Mouse (Mus musculus): ENCODE measurements at regions not wholly inside any gene's neighbourhood (a gene's known extent, or its start where the extent isn't known, plus 50 kb on each side); places are given as distances from the start of the nearest gene placed in this dataset.

DNA sequence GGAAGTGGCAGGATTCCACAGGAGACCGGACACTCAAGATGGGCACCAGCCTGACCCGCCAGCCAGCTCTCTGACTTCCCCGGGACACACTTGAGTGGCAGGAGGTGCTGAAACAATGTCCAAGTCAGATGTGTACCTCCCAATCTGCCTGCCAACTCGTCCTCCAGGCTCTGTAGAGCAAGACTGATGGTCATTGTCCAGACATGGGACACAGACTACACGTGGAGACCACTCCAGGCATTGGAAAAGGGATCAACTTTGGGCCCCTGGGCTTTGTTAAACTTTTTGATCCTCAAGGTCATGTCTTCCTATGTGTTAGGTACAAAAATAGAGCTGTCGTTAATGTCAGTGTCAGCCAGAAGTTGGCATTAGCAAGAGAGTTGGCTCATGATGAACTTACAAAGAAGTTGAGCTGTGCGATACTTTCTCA, 214.6 kb downstream of the 3100002H09Rik start:
- Histone ChIP-seq H3K4me1 (ENCODE audit: control insufficient read depth, insufficient read depth, low read length) (no peaks in the 10 kb centered on the region), H3K27me3 (ENCODE audit: control insufficient read depth, insufficient read depth, low read length) (0 out of 2 replicates have a peak, but pooled peaks cover 2% of the 10 kb centered on the region)
- 91% methylated on average over 7 of the region's 7 CpGs for WGBS

GRCm38 (mm10) chr4:124395069-124395965, 215.3 kb downstream of the 3100002H09Rik start:
- Histone ChIP-seq H3K4me1 (ENCODE audit: control insufficient read depth, insufficient read depth, low read length) (no peaks in the 10 kb centered on the region), H3K9ac (ENCODE audit: low read length) (no peak overlapping the region), H3K36me3 (ENCODE audit: control insufficient read depth, insufficient read depth, low read length) (no peaks in the 10 kb centered on the region), H3K4me3 (ENCODE audit: low read depth, low read length) (no peak overlapping the region), H3K4me2 (ENCODE audit: low read depth) (no peak overlapping the region), H3K9me3 (ENCODE audit: control insufficient read depth, low read length) (no peaks in the 10 kb centered on the region), H3K27me3 (ENCODE audit: control insufficient read depth, insufficient read depth, low read length) (0 out of 2 replicates have a peak, but pooled peaks cover 2% of the 10 kb centered on the region), H3K27ac (ENCODE audit: low read depth, low read length) (no peak overlapping the region)
- no peak for ATAC-seq (ENCODE audit: insufficient read depth, low FRiP score, low TSS enrichment)
- no peak for DNase-seq (ENCODE audit: low spot score)
- WGBS, result 73% methylated on average over 14 of the region's 14 CpGs

More for the DNA sequence above, 214.6 kb downstream of the 3100002H09Rik start:
- no peak overlapping the region for H3K9ac ChIP-seq (ENCODE audit: low read length)
- DNase-seq (ENCODE audit: low spot score) (no peak), ATAC-seq (ENCODE audit: insufficient read depth, low FRiP score, low TSS enrichment) (no peak)
- H3K36me3 ChIP-seq (ENCODE audit: control insufficient read depth, insufficient read depth, low read length), result no peaks in the 10 kb centered on the region
- H3K4me2 ChIP-seq (ENCODE audit: low read depth), result no peak overlapping the region
- H3K9me3 ChIP-seq (ENCODE audit: control insufficient read depth, low read length), result no peaks in the 10 kb centered on the region
- H3K27ac ChIP-seq (ENCODE audit: low read depth, low read length), result no peak overlapping the region
- no peak overlapping the region for H3K4me3 ChIP-seq (ENCODE audit: low read depth, low read length)

GRCm38 (mm10) chr4:124393595-124393994, 217.0 kb downstream of the 3100002H09Rik start:
- WGBS, result 72% methylated on average over 10 of the region's 10 CpGs
- no peaks in the 10 kb centered on the region for H3K36me3 ChIP-seq (ENCODE audit: control insufficient read depth, insufficient read depth, low read length)

DNA sequence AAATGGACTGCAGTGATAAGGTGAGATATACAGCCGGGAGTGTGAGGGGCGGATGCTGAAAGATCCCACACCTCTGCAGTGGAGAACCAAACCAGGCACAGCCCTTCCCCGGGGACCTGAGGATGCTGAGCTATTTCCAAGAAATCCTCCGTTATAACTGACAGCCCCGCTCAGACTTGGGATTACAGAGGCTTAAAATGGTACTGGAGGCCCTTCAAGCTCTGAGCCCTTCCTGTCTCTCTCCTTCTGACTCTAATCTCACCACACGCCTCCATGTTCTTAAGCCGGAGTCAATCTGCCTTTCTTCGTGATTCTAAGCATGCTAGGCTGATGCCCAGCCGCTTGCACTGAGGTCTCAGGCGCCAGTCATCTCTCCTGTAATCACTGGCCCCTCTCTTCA, 221.5 kb downstream of the 3100002H09Rik start:
- 0 out of 2 replicates have a peak, but pooled peaks cover 2% of the 10 kb centered on the region for H3K27me3 ChIP-seq (ENCODE audit: control insufficient read depth, insufficient read depth, low read length)
- no peak overlapping the region for H3K9ac ChIP-seq (ENCODE audit: low read length)
- no peak overlapping the region for H3K4me3 ChIP-seq (ENCODE audit: low read depth, low read length)
- ATAC-seq (ENCODE audit: insufficient read depth, low FRiP score, low TSS enrichment) (no peak), DNase-seq (ENCODE audit: low spot score) (no peak)
- no peaks in the 10 kb centered on the region for H3K9me3 ChIP-seq (ENCODE audit: control insufficient read depth, low read length)
- no peak overlapping the region for H3K4me2 ChIP-seq (ENCODE audit: low read depth)
- H3K27ac ChIP-seq (ENCODE audit: low read depth, low read length), result no peak overlapping the region
- H3K4me1 ChIP-seq (ENCODE audit: control insufficient read depth, insufficient read depth, low read length), result no peaks in the 10 kb centered on the region; the same call in none of the 2 replicates
- H3K36me3 ChIP-seq (ENCODE audit: control insufficient read depth, insufficient read depth, low read length), result no peaks in the 10 kb centered on the region
- WGBS, result 87% methylated on average over 10 of the region's 10 CpGs

More at GRCm38 (mm10) chr4:124393595-124393994, 217.0 kb downstream of the 3100002H09Rik start:
- Histone ChIP-seq H3K4me3 (ENCODE audit: low read depth, low read length) (no peak overlapping the region), H3K4me2 (ENCODE audit: low read depth) (no peak overlapping the region), H3K27me3 (ENCODE audit: control insufficient read depth, insufficient read depth, low read length) (0 out of 2 replicates have a peak, but pooled peaks cover 2% of the 10 kb centered on the region), H3K27ac (ENCODE audit: low read depth, low read length) (no peak overlapping the region), H3K9me3 (ENCODE audit: control insufficient read depth, low read length) (no peaks in the 10 kb centered on the region), H3K4me1 (ENCODE audit: control insufficient read depth, insufficient read depth, low read length) (no peaks in the 10 kb centered on the region), H3K9ac (ENCODE audit: low read length) (no peak overlapping the region)
- DNase-seq (ENCODE audit: low spot score) (no peak), ATAC-seq (ENCODE audit: insufficient read depth, low FRiP score, low TSS enrichment) (no peak)

GRCm38 (mm10) chr4:124385106-124386055, 225.2 kb downstream of the 3100002H09Rik start:
- WGBS, result 42% methylated on average over 11 of the region's 11 CpGs

GRCm38 (mm10) chr4:124376504-124376903, 234.1 kb downstream of the 3100002H09Rik start:
- no peak overlapping the region for H3K9ac ChIP-seq (ENCODE audit: low read length)
- no peaks in the 10 kb centered on the region for H3K27me3 ChIP-seq (ENCODE audit: control insufficient read depth, insufficient read depth, low read length)
- no peak for ATAC-seq (ENCODE audit: insufficient read depth, low FRiP score, low TSS enrichment)
- H3K4me1 ChIP-seq (ENCODE audit: control insufficient read depth, insufficient read depth, low read length), result no peaks in the 10 kb centered on the region
- no peak for DNase-seq (ENCODE audit: low spot score)
- no peaks in the 10 kb centered on the region for H3K36me3 ChIP-seq (ENCODE audit: control insufficient read depth, insufficient read depth, low read length)
- no peak overlapping the region for H3K4me3 ChIP-seq (ENCODE audit: low read depth, low read length)
- H3K9me3 ChIP-seq (ENCODE audit: control insufficient read depth, low read length), result no peaks in the 10 kb centered on the region
- no peak overlapping the region for H3K27ac ChIP-seq (ENCODE audit: low read depth, low read length)
- H3K4me2 ChIP-seq (ENCODE audit: low read depth), result no peak overlapping the region
- WGBS, result 67% methylated on average over 5 of the region's 5 CpGs

More at GRCm38 (mm10) chr4:124385106-124386055, 225.2 kb downstream of the 3100002H09Rik start:
- H3K4me1 ChIP-seq (ENCODE audit: control insufficient read depth, insufficient read depth, low read length), result no peaks in the 10 kb centered on the region; the same call in none of the 2 replicates
- H3K36me3 ChIP-seq (ENCODE audit: control insufficient read depth, insufficient read depth, low read length), result no peaks in the 10 kb centered on the region
- H3K27me3 ChIP-seq (ENCODE audit: control insufficient read depth, insufficient read depth, low read length), result no peaks in the 10 kb centered on the region
- no peak overlapping the region for H3K27ac ChIP-seq (ENCODE audit: low read depth, low read length)
- H3K9me3 ChIP-seq (ENCODE audit: control insufficient read depth, low read length), result no peaks in the 10 kb centered on the region
- DNase-seq (ENCODE audit: low spot score) (no peak), ATAC-seq (ENCODE audit: insufficient read depth, low FRiP score, low TSS enrichment) (no peak)
- H3K9ac ChIP-seq (ENCODE audit: low read length), result no peak overlapping the region
- H3K4me2 ChIP-seq (ENCODE audit: low read depth), result no peak overlapping the region
- H3K4me3 ChIP-seq (ENCODE audit: low read depth, low read length), result no peak overlapping the region

DNA sequence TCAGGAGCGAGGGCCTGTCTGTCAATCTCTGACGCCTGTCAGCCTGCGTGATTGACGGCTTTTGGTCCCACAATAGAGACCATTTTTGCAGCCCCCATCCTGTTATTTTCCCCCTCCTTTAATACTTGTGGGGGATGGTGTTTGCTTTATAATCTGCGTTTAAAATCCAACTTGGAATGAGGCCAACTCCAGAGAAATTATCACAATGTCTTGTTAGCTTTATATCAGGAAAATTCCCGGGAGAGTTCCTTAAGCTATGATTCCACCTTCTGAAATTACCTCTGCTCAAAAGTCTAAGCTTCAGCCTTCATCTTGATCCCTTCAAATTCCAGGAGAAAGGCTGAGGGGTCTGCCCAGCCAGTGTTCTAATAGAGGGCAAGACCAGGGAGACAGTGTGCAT, 235.0 kb downstream of the 3100002H09Rik start:
- 78% methylated on average over 6 of the region's 6 CpGs for WGBS
- Histone ChIP-seq H3K4me3 (ENCODE audit: low read depth, low read length) (no peak overlapping the region), H3K9me3 (ENCODE audit: control insufficient read depth, low read length) (no peaks in the 10 kb centered on the region), H3K4me1 (ENCODE audit: control insufficient read depth, insufficient read depth, low read length) (no peaks in the 10 kb centered on the region), H3K4me2 (ENCODE audit: low read depth) (no peak overlapping the region), H3K27me3 (ENCODE audit: control insufficient read depth, insufficient read depth, low read length) (no peaks in the 10 kb centered on the region), H3K36me3 (ENCODE audit: control insufficient read depth, insufficient read depth, low read length) (no peaks in the 10 kb centered on the region), H3K9ac (ENCODE audit: low read length) (no peak overlapping the region), H3K27ac (ENCODE audit: low read depth, low read length) (no peak overlapping the region)
- DNase-seq (ENCODE audit: low spot score) (no peak), ATAC-seq (ENCODE audit: insufficient read depth, low FRiP score, low TSS enrichment) (no peak)

- no peaks in the 10 kb centered on the region for H3K9me3 ChIP-seq (ENCODE audit: control insufficient read depth, low read length)
- H3K9ac ChIP-seq (ENCODE audit: low read length), result no peak overlapping the region
- no peak overlapping the region for H3K4me2 ChIP-seq (ENCODE audit: low read depth)
- H3K4me3 ChIP-seq (ENCODE audit: low read depth, low read length), result no peak overlapping the region
- no peaks in the 10 kb centered on the region for H3K36me3 ChIP-seq (ENCODE audit: control insufficient read depth, insufficient read depth, low read length)
- ATAC-seq (ENCODE audit: insufficient read depth, low FRiP score, low TSS enrichment), result no peak
- no peak for DNase-seq (ENCODE audit: low spot score)
- H3K27ac ChIP-seq (ENCODE audit: low read depth, low read length), result no peak overlapping the region
- no peaks in the 10 kb centered on the region for H3K4me1 ChIP-seq (ENCODE audit: control insufficient read depth, insufficient read depth, low read length)
- H3K27me3 ChIP-seq (ENCODE audit: control insufficient read depth, insufficient read depth, low read length), result no peaks in the 10 kb centered on the region
- whole genome bisulfite sequencing, result 91% methylated on average over 3 of the region's 3 CpGs
These were observed 241.8 kb downstream of the 3100002H09Rik start for GRCm38 (mm10) chr4:124368831-124369230.
